Mouse (Mus musculus): ENCODE measurements around the gene Syk.

Syk gene

GRCm38 (mm10) chr13:52566777-52567176 is 16.2 kb upstream of the Syk start:
- in situ Hi-C loops (cut with MboI, MseI), result no loop called here

DNA sequence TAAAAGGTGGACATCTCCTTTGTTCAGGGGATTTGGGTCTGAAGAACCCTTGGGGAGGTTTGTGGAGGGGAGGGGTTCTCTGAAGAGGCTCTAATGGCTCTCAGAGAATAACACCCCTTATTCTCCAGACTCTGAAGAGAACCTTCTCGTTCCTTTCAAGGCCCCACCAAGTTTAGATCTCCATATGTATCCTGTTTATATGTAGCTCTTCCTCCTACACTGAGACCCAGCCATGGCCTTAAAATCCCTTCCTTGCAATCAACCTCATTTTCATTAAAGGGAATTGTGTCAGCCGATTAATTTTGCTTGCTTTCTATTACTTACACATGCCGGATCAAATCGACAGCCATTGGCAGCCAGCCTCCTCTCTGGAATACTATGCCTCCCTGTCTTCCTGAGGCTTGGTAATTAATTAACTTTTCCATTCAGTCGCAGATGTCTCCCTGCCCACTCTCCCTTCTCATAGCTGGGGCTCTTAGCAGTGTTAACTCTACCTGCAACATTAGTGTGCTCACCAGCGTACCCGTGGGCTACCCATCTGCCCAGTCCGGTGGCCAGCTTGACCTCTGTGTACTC is 13.7 kb upstream of the Syk start:
- in situ Hi-C loops (cut with MboI, MseI), result no loop called here

DNA sequence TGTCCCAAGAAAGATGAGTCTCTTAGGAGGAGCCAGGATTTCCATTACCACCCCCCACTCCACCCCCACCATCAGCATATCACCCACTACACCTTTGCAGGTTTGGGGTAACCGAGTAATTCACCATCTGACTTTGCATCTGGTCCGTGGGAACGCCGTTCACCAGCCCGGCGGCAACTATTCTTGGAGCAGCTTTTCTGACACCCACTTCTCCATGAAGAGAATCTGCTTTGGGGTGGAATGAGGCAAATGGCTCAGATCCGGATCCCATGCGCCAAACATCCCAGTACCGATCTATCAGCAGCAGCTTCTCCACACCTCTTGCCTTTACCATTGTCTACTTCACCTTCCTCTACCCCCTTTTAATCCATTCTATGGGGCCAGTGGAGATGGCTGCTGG is 12.7 kb upstream of the Syk start:
- in situ Hi-C loops (cut with MboI, MseI), result no loop called here

DNA sequence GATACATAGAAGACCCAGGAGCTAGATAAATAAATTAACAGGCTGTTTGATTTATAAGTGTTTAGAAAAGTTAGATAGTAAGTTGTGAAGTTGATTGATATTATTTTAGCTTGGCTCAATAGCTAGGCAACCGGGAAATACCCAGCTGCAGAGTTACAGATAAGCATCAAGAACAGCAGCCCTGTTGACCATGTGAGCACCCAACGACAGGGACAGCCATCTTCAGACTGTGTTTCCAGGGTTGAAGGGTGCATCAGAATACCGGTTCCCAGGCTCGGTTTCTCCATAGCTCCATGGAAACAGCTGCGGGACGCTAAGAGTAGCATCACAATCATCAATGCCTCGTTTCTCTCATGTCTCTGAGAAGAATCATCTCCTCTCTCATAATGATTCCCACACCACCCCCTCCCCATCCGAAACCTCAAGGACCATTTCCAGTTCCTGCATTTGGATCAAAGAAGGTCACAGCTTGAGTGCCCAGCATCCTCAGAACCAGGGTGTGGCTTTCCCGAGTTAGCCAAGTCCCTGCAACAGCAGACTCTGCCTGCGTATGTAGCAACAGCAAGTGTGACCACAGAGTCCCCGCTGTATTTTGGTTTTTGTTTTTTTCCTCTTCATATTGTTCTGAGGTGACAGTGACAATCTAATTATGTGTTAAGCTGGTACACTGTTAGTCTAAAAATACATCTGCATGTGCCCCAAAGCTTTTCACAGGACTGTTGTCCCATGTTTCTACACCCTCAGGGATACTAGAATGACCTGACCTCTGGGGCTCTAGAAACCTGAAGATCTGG is 11.2 kb upstream of the Syk start:
- in situ Hi-C loops (cut with MboI, MseI), result no loop called here

DNA sequence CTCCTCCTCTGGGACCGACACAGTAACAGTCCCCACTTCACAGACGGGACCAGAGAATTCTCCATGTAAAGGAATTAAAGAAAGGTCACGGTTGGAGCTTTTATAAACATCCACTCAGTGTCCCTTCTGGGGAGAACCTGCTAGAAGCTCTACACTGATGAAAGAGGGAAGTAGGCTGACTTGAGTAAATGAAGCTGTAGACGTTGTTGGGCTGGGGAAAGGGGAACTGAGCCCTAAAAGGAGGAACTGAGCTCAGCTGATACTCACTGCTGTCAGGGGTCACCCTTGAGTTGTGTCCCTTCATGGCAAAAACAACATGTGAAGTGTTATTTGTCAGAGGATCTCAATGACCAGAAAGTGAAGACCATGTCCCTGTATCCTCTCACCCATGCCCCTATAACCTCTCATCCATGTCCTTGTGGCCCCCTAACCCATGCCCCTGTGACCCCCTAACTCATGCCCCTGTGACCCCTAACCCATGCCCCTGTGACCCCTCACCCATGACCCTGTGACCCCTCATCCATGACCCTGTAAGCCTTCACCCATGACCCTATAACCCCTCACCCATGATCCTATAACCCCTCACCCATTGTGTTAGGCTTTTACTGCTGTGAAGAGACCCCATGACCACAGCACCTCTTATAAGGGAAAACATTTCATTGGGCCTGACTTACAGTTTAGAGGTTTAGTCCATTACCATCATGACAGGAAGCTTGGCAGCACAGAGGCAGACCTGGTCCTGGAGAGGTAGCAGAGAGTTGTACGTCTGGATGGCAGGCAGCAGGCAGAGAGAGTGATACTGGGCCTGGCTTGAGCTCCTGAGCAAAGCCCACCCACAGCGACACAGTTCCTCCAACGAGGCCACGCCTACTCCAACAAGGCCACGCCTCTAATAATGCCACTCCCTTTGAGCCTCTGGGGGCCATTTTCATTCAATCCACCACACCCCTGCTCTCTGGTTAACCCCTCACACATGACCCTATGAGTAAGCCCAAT is 10.2 kb upstream of the Syk start:
- in situ Hi-C loops (cut with MboI, MseI), result no loop called here

DNA sequence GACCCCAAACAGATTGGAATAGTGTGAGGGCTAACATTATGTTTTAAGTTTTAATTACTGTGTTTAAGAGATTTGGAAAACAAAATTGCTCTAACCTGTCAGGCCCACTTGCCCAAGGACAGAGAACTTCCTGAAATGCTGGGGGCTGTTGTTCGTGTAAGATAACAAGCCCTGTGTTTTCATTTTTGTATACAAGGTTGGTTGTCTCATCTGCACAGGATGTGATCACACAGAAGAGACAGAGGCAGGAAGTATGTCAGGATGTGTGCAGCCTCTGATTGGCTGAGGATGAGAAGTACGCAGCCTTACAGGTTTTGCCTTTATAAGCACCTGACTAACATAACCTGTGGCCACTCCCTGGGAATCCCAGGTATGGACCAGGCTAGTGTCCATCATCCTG is 8.7 kb upstream of the Syk start:
- in situ Hi-C loops (cut with MboI, MseI), result no loop called here

DNA sequence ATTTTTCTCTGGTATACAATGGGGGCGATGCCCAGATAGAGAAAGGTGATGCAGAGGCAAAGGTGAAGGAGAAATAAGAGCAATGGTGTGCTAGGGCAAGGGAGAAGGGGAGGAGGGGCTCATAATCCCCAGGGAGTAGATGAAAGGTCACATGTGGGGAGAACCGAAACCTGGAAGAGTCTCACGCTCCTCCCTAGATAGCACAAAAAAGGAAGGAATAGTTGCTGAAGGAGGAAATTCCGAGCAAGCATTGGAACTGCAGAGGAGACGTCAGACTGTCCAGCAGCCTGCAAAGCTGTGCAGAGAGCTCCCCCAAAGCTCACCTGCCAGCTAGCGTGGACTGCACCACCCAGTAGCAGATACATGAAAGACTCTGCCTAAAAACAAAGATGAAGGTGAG is 7.5 kb upstream of the Syk start:
- in situ Hi-C loops (cut with MboI, MseI), result no loop called here

DNA sequence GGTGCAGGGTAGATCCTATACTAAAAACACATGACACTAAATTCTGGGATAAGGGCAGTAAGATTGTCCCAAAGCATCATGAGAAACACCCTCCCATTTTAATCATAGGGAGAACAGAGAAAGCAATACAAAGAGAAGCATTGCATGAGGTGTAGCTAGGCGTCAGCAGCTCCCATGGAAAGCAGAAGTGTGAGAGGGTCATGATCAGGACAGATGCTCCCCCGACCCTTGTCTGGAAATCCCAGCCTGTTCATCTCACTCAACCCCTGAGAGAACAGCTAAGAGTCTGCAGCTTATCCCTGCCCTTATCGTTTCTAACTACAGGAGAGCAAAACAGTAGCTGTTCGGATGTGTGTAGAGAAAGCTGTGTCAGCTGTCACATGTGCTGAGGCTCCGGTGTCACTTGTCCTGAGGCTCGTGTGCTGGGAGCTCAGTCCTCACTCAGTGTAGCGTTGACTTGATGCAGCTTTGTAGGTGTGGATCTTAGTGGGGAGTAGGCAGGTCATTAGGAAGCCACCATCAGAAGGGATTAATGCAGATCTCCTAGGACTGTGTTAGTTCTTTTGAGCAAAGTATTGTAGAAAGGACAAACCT is 6.9 kb upstream of the Syk start:
- in situ Hi-C loops (cut with MboI, MseI), result no loop called here

DNA sequence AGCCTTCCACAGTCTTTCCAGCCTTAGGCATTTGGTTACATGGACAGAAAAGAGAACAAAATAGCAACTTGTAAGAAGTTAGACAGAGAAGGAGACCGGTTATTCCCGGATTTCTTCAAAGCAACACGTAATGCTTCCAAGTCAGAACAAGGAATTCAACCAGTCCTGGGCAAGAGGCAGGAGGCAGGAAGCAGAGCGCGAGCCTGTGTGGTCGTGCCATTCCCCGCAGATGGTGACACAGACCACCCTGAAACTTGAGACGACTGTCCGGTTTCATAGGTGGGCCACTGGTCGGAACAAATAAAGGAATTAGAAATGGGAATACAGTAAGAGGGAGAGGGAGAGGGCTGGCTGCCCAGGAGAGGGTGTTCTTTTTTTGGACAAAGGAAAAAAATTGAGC is 6.1 kb upstream of the Syk start:
- in situ Hi-C loops (cut with MboI, MseI), result no loop called here

- in situ Hi-C loops (cut with MboI, MseI), result no loop called here
Measured at GRCm38 (mm10) chr13:52577326-52577920, 5.5 kb upstream of the Syk start.

GRCm38 (mm10) chr13:52577939-52578338 is 5.0 kb upstream of the Syk start:
- in situ Hi-C loops (cut with MboI, MseI), result no loop called here

DNA sequence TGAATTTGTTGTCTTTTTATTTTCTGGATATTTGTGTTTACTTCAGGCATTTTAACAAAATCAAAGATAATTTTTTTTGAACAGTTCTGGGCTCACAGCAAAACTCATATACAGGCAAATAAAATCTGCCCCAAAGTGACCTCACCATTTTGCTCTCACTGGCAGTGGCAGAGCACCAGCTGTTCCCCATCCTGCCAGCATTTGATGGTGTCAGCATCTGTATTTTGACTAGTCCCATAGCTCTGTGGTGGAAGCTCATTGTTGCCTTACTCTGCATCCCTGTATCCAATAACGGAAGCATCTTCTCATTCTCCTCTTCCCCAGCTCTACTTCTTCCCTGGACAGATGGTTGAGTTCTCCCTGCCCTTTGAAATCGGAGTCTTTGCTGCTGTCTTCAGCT is 4.2 kb upstream of the Syk start:
- in situ Hi-C loops (cut with MboI, MseI), result no loop called here

- in situ Hi-C loops (cut with MboI, MseI), result no loop called here
Measured at GRCm38 (mm10) chr13:52582506-52582877, 481 bp upstream of the Syk start.

DNA sequence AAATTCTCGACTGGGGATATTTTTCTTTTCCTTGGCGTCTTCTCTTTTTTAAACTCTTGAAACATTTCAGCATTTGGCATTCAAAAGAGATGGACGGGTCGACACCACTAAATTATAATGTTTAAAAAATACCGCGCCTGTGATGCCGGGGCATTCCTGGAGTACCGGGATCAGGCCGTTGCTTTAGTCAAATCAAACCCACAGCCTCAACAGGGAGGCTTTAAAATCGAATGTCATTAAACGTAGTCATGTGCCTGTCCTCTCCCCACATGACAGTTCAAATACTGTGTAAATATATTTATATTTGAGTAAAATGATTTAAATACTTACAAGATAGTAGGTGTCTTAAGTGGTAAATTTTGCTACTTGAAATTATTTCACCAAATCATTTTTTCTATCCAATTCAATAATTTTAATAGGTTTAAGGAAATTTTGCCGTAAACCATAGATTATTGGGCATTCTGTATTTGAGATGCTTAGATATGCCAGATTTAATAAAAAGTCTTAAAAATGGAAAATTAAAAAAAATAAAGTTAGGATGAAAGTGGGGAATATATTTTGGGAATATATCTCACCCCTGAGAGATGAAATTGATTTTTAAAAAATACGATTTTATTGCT is 1.1 kb downstream of the Syk start:
- in situ Hi-C loops (cut with MboI, MseI), result no loop called here

DNA sequence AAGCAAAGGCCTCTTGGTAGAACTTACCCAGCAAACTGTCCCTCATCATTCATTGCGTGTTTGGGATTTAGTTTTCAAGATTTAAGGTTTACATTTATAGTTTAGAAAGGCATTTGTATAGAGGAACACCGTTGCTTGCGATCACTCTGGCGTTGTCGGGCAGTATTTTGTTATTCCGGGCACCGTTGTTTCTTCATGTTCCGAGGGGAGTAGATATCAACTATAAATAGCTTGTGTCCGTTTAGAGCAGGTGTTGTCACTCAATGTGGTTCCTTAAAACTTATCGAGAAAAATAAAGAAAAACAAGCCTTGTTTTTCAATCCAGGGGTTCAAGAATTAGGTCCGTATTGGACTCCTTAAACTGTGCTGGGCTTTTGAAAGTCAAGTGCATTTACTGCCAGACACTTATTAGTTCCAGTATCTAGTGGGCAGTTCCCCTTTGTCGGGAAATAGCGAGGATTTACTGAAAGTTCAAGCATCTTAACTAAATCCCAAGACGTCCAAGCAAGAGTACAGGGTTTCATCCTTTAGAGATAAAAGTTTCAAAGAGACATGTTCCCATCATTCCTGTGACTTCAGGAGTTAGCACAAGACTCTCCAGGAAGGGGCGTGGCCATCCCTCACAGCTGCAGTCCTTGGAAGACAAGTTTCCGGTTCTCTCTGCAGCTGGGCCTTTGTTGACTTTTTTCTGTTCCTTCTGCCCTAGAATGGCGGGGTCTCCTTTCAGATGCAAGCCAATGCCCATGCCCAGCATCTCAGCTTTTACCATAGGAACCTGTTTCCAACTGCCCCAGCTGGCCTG is 1.9 kb downstream of the Syk start:
- in situ Hi-C loops (cut with MboI, MseI), result no loop called here

- in situ Hi-C loops (cut with MboI, MseI), result no loop called here
Measured at GRCm38 (mm10) chr13:52587761-52588160, 4.8 kb downstream of the Syk start.

DNA sequence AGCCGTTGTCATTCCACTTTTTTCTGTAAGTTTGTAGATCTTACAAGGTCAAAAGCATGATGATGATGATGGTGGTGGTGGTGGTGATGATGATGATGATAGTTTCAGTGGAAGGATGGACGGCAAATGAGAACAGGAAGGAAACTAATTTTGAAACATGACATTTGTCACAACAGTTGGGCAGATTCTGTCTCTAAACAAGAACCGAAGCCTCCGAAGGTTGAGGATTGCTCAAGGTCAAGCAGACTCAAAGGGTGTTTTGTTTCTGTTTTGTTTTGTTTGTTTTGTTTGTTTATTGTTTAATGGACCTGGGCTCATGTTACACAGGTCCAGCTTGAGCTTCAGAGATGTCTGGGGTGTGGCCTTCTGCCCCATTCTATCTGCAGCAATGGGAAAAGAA is 6.1 kb downstream of the Syk start:
- in situ Hi-C loops (cut with MboI, MseI), result no loop called here

DNA sequence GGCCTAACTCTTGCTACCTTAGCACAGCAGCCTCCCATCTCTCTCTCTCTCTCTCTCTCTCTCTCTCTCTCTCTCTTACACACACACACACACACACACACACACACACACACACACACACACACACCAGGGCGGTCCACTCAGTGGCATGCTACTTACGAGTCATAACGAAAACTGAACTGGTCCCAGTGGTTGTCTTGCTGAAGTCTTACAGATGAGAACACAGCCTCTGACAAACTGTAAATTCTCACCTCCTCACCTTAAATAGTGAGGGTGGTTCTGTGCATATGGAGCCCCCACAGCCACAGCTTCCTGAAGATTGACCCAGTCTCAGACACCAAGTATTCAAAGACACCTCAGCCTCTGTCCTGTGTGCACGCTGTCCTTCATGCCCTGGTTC is 8.9 kb downstream of the Syk start:
- in situ Hi-C loops (cut with MboI, MseI), result no loop called here

GRCm38 (mm10) chr13:52596692-52597091 is 13.7 kb downstream of the Syk start:
- in situ Hi-C loops (cut with MboI, MseI), result no loop called here

DNA sequence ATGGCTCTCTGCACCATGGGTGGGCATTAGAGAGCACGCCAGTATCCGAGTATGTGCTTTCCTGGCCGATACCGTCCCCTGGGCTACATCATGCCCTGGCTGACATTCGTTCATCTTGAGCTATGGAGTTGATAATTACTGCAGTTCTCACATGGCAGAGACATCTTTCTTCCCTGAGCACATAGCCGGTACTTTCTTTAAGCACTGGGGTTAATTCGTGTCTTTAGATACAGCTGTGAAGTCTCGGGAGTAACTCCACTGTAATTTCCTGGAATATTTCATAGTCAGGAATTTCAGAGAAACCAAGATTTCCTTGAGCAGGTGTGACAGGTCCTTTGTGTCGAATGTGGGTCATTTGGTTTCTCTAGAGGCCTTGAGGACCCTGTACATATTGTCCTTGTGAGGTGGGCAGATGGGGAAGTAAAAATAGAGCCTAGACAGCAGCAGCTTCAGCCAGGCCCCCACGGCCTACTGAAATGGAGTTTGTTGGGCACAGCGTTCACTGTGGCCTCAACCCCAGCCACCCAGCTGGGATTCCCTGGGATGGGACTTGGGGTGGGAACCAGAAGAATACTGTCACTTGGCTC is 14.2 kb downstream of the Syk start:
- in situ Hi-C loops (cut with MboI, MseI), result no loop called here

Data from T-helper 17 cell (primary cell).